Mouse (Mus musculus) effector memory CD4-positive, alpha-beta T cell, adult 7 months (primary cell): Measurements from ENCODE around the gene 1700030J22Rik. TPM values are rescaled to one million over a fixed set of nuclear protein-coding genes. Genes with fewer than 3 reads are reported as not detected.

Experiments used
- polyA plus RNA-seq: library from polyadenylated mRNA; unstranded; fragments of 100-300 nt; shearing (Covaris generic); gene quantifications from one replicate; pipeline ENCODE4 v1.2.1, GENCODE M21; 2017

Gene 1700030J22Rik
- polyA plus RNA-seq = not detected

GRCm38 (mm10) chr8:116978631-116979256 lies at the start of gene 1700030J22Rik:
Gene 1700030J22Rik, minus strand, starts transcription at chr8:116978959.

DNA sequence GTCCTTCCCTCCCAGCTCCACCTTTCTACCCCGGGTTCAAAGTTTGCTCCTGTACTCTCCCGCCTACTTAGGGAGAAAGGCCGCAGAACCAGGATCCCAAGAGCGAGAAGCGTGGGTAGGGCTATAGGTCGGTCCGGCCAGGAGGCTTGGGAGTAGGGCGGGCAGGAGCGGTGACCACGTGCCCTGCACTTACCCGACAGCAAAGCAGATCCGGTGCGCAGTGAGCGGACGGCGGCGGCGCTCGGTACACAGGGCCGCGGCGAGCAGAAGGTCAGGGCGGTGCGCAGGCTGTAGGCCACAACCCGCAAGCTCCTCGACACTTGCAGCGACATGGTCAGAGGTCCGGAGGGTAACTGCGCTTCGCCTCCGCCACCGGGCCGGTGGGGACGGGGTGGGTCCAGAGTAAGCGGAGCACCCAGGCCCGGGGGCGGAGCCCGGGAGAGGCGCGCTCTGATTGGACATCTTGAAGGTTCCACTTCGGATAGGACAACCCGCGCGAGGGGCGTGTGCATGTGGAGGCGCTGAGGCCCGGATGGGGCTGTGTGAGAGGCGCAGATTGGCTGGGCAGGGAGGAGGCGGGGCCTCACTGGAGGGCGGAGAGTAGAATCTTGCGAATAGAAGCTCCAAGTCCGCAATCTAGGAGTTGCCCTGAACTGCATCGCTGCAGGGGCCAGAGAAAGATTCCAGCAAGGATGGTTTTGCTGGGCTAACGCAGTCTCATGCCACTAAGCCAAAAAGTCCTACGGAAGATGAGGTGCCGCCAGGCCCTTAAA lies 14.5 kb upstream of the 1700030J22Rik start, which contains the start of gene Gcsh:
TSS of gene Gcsh (minus strand) at position 443 of the 773 bp plus-strand sequence.

DNA sequence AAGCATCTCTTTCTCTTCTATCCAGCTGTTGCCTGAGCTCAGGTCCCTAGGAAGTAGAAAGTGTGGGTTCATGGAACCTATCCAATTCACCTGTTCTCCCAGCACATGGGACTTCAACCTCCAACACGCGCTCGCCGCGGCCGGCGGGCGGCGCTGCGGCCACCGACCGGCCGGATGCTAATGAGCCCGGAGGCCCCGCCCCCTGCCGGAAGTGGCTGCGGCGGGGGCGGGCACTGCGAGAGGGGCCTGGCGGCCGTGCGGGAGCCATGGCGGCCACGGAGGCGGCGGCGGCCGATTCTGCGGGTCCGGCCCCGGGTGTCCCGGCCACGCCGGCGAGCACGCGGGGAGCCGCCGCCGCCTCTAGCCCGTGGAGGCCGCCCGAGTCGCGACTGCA lies 35.6 kb downstream of the 1700030J22Rik start, which contains the start of gene Atmin:
TSS of gene Atmin (plus strand) at position 233 of the 394 bp plus-strand sequence.

GRCm38 (mm10) chr8:116921337-116922059 lies 57.3 kb downstream of the 1700030J22Rik start, which contains the start of the genes Cmc2 and Cenpn:
Gene Cmc2, minus strand, starts transcription at chr8:116921455.
Gene Cenpn, plus strand, starts transcription at chr8:116921730.

Other genes with a start within 250 kb of the 1700030J22Rik start
- gene Cdyl2, start 246.0 kb downstream of the 1700030J22Rik start, polyA plus RNA-seq = 31.3 TPM
- 26.0 TPM for gene Cmc2, start 57.5 kb downstream of the 1700030J22Rik start, polyA plus RNA-seq
- 2.2 TPM for gene Cenpn, start 57.2 kb downstream of the 1700030J22Rik start, polyA plus RNA-seq
- 18.7 TPM for gene Atmin, start 35.6 kb downstream of the 1700030J22Rik start, polyA plus RNA-seq
- gene Gcsh, start 14.6 kb upstream of the 1700030J22Rik start, polyA plus RNA-seq = 5.9 TPM
- 0.60 TPM for gene Pkd1l2, start 103.5 kb upstream of the 1700030J22Rik start, polyA plus RNA-seq
- gene Bco1, start 116.9 kb upstream of the 1700030J22Rik start, polyA plus RNA-seq = 0.29 TPM
- gene Gan, start 179.2 kb upstream of the 1700030J22Rik start, polyA plus RNA-seq = 2.6 TPM